Mouse (Mus musculus) heart, adult 2 months (tissue): ENCODE measurements around the gene Ddr2.

Source experiments
- CTCF ChIP-seq: fragments of 200-600 bp; IDR thresholded peaks from 2 replicates; pipeline ENCODE4 v1.8.1; 2022; ENCODE audit warnings: antibody characterized with exemption, mild to moderate bottlenecking, moderate library complexity
- EP300 ChIP-seq: fragments of 200-500 bp; IDR thresholded peaks from 2 replicates; pipeline ENCODE4 v1.6.1; 2011; ENCODE audit warnings: low read depth, low read length, control low read depth; ENCODE audit not compliant: insufficient read depth
- POLR2A ChIP-seq: fragments of 200-500 bp; IDR thresholded peaks from 2 replicates; pipeline ENCODE4 v1.6.1; 2011; ENCODE audit warnings: mild to moderate bottlenecking, low read depth, low read length, control low read depth; ENCODE audit not compliant: insufficient read depth

- TF ChIP-seq CTCF (no peak), POLR2A (no peak), EP300 (no peak)
Measured at GRCm38 (mm10) chr1:170052469-170053065, 58.0 kb downstream of the Ddr2 start.
